Mouse (Mus musculus) B cell, adult 67 days (primary cell): ENCODE results near the gene Gzma. TPM values are rescaled to one million over a fixed set of nuclear protein-coding genes. Genes with fewer than 3 reads are reported as not detected.

Experiments
- total RNA-seq, 2 experiments: library from RNA; stranded (reverse); gene quantifications; 4 replicates each; pipeline ENCODE4 v1.2.4; 2023

Gene Gzma
- total RNA-seq, result 1 to 10 TPM in 1 of 2 experiments, not detected in 1; 3.7 TPM

GRCm38 (mm10) chr13:113100879-113101278 is at the start of gene Gzma:
Gene Gzma, minus strand, starts transcription at chr13:113100981.

GRCm38 (mm10) chr13:113046211-113046883 is 54.4 kb downstream of the Gzma start, which contains the start of gene Gpx8:
Gene Gpx8, minus strand, starts transcription at chr13:113046410.

Other genes with a start within 250 kb of the Gzma start
- gene Mtrex, start 173.6 kb downstream of the Gzma start, total RNA-seq, result 10 to 100 TPM; 59.4 to 64.3 TPM
- gene Dhx29, start 173.5 kb downstream of the Gzma start, total RNA-seq, result 10 to 100 TPM; 22.1 to 22.3 TPM
- under 1 TPM in 1 of 2 experiments, not detected in 1; 0.30 TPM for gene Ccno, start 113.2 kb downstream of the Gzma start, total RNA-seq
- not detected for gene Mcidas, start 107.1 kb downstream of the Gzma start, total RNA-seq
- gene Cdc20b, start 65.9 kb downstream of the Gzma start, total RNA-seq, result not detected
- gene Gpx8, start 54.6 kb downstream of the Gzma start, total RNA-seq, result not detected
- not detected for gene Esm1, start 108.7 kb upstream of the Gzma start, total RNA-seq
- gene Gzmk, start 124.9 kb upstream of the Gzma start, total RNA-seq, result not detected
- gene BC067074, start 192.2 kb upstream of the Gzma start, total RNA-seq, result not detected